Mouse (Mus musculus) limb, embryonic 12.5 days (tissue): ENCODE results near the gene Daam2. TPM values are rescaled to one million over a fixed set of nuclear protein-coding genes. Genes with fewer than 3 reads are reported as not detected.

Experiments used
- ATAC-seq: fragments of 200-750 bp; cut with Nextera tagmentation; 2 replicates; pipeline ENCODE4 v1.8.0; 2017; ENCODE audit warnings: low read depth, moderate TSS enrichment; ENCODE audit not compliant: insufficient number of reproducible peaks, insufficient read depth, low FRiP score, low TSS enrichment
- H3K27ac ChIP-seq: fragments of 300-500 bp; sonication (generic); 2 replicates; pipeline ENCODE4 v1.5.1; 2016; ENCODE audit warnings: mild to moderate bottlenecking, moderate library complexity
- H3K27me3 ChIP-seq: fragments of 300-500 bp; sonication (generic); 2 replicates; pipeline ENCODE4 v1.6.1; 2016; ENCODE audit warnings: mild to moderate bottlenecking, moderate library complexity
- H3K36me3 ChIP-seq: fragments of 300-500 bp; sonication (generic); 2 replicates; pipeline ENCODE4 v1.6.1; 2016; ENCODE audit warnings: mild to moderate bottlenecking, moderate library complexity
- H3K4me1 ChIP-seq: fragments of 300-500 bp; sonication (generic); replicated peaks from 2 replicates; pipeline ENCODE4 v1.6.1; 2016
- H3K4me2 ChIP-seq: fragments of 300-500 bp; sonication (generic); 2 replicates; pipeline ENCODE4 v1.6.1; 2016; ENCODE audit warnings: mild to moderate bottlenecking, moderate library complexity
- H3K4me3 ChIP-seq: fragments of 300-500 bp; sonication (generic); replicated peaks from 2 replicates; pipeline ENCODE4 v1.5.1; 2016; ENCODE audit warnings: mild to moderate bottlenecking
- H3K9ac ChIP-seq: fragments of 300-500 bp; sonication (generic); replicated peaks from 2 replicates; pipeline ENCODE4 v1.6.1; 2016; ENCODE audit warnings: mild to moderate bottlenecking, moderate library complexity
- H3K9me3 ChIP-seq: fragments of 300-500 bp; sonication (generic); 2 replicates; pipeline ENCODE4 v1.6.1; 2016; ENCODE audit warnings: mild to moderate bottlenecking, moderate library complexity
- WGBS: fragments of 180-500 bp; shearing (Covaris S2); methylation state at CpG from one replicate; pipeline ENCODE4 v1.1.7; 2016; 5-methylcytosine and 5-hydroxymethylcytosine counted together
- polyA plus RNA-seq: library from polyadenylated mRNA; unstranded; fragments of >200 nt; fragmentation: Nextera tagmentation; extraction: Ambion mirVana; gene quantifications from 2 replicates; pipeline ENCODE4 v1.2.1, GENCODE M21; 2016

Gene Daam2
- polyA plus RNA-seq, 1 experiment from 2014 or later: 10.7 TPM

- ATAC-seq: no peak
- Histone ChIP-seq H3K4me3 (no peak overlapping the region), H3K9ac (no peak overlapping the region), H3K4me2 (no peak overlapping the region), H3K27ac (no peak overlapping the region), H3K36me3 (no peaks in the 10 kb centered on the region), H3K9me3 (no peaks in the 10 kb centered on the region), H3K27me3 (no peaks in the 10 kb centered on the region), H3K4me1 (no peaks in the 10 kb centered on the region)
- WGBS: 65% methylated on average over 6 of the region's 6 CpGs
These were observed 144.3 kb downstream of the Daam2 start for GRCm38 (mm10) chr17:49419813-49420212.

- H3K27ac ChIP-seq: no peak overlapping the region
- no peak overlapping the region for H3K4me2 ChIP-seq
- 77% methylated on average over 3 of the region's 3 CpGs for WGBS
- H3K4me1 ChIP-seq: no peaks in the 10 kb centered on the region
- no peak for ATAC-seq
- H3K9me3 ChIP-seq: no peaks in the 10 kb centered on the region
- no peak overlapping the region for H3K4me3 ChIP-seq
- no peak overlapping the region for H3K9ac ChIP-seq
- no peaks in the 10 kb centered on the region for H3K36me3 ChIP-seq
- no peaks in the 10 kb centered on the region for H3K27me3 ChIP-seq
These were observed 147.9 kb downstream of the Daam2 start for GRCm38 (mm10) chr17:49416228-49416627.

GRCm38 (mm10) chr17:49413554-49413953, 150.6 kb downstream of the Daam2 start:
- Histone ChIP-seq H3K4me3 (no peak overlapping the region), H3K27ac (no peak overlapping the region), H3K4me2 (no peak overlapping the region), H3K9me3 (no peaks in the 10 kb centered on the region), H3K9ac (no peak overlapping the region), H3K27me3 (no peaks in the 10 kb centered on the region), H3K4me1 (no peaks in the 10 kb centered on the region), H3K36me3 (no peaks in the 10 kb centered on the region)
- WGBS: 36% methylated on average over 3 of the region's 3 CpGs
- no peak for ATAC-seq

- WGBS: 87% methylated on average over 5 of the region's 5 CpGs
- no peaks in the 10 kb centered on the region for H3K36me3 ChIP-seq
- H3K9me3 ChIP-seq: no peaks in the 10 kb centered on the region
- no peak overlapping the region for H3K4me3 ChIP-seq
- H3K4me2 ChIP-seq: no peak overlapping the region
- no peaks in the 10 kb centered on the region for H3K27me3 ChIP-seq
- no peak overlapping the region for H3K9ac ChIP-seq
- H3K4me1 ChIP-seq: no peaks in the 10 kb centered on the region
- no peak overlapping the region for H3K27ac ChIP-seq
- no peak for ATAC-seq
These were observed 151.2 kb downstream of the Daam2 start for GRCm38 (mm10) chr17:49412974-49413373.

Other genes starting within 250 kb of the Daam2 start
- 3.3 and 6.3 TPM in 2 replicates for gene Mocs1, start 136.0 kb downstream of the Daam2 start, polyA plus RNA-seq
- 3.0 and 4.7 TPM in 2 replicates for gene Kif6, start 50.8 kb upstream of the Daam2 start, polyA plus RNA-seq